Mouse (Mus musculus): ENCODE results near the gene Col28a1. TPM values are rescaled to one million over a fixed set of nuclear protein-coding genes. Genes with fewer than 3 reads are reported as not detected.

Col28a1 gene
- total RNA-seq, 2 experiments from 2014 or later: 1.0 to 1.1 TPM

DNA sequence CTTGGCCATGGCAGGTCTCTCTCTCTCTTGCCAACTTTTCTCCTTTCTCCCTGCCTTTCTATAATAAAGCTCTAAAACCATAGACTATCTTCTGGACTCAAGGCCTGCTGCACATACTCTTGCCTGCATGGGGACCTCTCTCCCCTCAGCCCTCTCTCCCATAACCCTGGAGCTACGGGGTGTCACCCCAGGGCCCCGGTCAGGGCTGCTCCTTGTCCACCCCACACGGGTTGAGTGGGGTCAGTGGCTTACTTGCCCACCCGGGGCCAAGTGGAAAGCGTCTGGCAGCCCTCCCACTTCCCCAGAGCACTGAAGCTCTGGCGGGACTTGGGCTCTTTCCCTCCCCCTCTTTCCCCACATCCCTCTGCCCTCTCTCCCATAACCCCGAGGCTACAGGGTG lies 62.3 kb downstream of the Col28a1 start:
- intact Hi-C loops (cut with DNase I): no loop called here
- DNase-seq (ENCODE audit: low spot score in 2 of 2): no peak

DNA sequence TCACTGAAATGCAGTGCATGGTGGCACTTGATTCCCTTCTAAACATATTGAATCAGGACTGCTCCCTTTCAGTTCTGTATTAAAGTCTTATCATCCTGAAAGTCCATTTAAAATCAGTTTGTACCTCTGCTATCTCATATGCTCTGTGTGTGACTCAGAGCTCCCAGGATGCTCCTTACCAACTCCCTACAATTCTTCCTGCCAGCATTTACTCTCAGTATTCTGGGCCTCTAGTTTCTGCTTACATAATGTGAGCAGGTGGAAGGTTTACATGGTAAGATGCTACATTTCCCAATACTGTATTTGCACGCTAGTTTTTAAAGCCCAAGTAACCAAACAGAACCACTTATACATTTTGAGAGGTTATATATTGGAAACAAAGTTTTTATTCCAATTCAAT lies 64.3 kb downstream of the Col28a1 start:
- peak in 1 of 2 experiments; percentile 7 for DNase-seq (ENCODE audit: low spot score in 2 of 2)
- intact Hi-C loops (cut with DNase I): no loop called here

DNA sequence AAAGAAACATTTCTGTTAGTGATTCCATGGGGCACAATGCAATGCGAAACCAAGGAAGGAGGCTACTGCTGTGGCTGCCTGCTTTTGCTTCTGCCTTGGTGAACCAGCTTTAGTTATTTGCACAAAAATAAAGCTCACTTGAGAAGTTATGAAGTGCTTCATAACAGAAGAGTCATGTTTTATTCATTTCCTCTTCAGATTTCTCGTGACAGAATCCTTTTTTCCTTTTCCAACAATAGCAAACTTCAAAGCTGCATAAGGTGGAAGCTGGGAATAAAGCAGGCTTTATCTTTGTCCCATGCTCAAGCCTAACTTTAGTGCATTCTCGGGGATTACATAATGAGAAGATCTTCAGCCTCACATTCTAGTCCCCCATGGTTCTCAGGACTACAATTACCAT lies 65.9 kb downstream of the Col28a1 start:
- intact Hi-C loops (cut with DNase I): no loop called here
- DNase-seq (ENCODE audit: low spot score in 2 of 2): peak in 1 of 2 experiments; percentile 39

DNA sequence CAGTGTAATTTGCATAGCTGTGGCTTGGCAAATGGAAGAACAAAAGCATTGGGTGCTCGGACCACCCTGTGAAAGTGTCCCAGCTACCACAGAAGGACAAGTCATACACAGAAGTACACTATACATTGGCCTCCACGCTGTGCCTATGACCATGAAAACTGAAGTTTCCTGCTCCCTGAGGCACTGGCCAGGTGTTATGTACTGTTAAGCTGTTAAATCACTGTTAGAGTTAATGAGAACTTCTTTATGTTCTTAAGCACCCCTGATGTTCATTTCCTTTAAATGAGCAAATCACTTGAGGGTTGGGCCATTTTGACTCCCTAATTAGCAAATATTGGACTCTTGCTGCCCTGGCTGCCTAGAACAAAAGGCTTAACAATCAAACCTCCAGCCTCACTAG lies 73.3 kb downstream of the Col28a1 start:
- intact Hi-C loops (cut with DNase I): no loop called here
- DNase-seq (ENCODE audit: low spot score in 2 of 2): no peak

DNA sequence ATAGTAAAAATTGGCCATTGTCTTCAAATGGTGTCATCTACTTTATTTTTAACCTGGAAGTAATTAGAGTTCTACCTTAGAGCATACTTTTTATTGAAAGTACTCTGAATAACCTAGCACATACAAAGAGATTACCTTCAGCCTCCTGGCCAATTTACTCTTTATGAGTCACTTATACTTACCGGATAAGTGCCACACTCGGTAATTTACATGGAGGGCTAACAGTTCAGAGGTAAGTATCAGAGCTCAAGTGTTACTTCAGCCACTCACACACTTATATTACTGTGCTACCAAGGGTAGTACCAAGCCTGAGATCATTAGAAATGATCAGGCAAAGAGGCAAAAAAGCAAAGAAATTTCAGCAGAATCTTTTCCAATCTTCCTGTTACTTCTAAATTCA lies 73.8 kb downstream of the Col28a1 start:
- DNase-seq (ENCODE audit: low spot score in 2 of 2): no peak
- intact Hi-C loops (cut with DNase I): no loop called here

DNA sequence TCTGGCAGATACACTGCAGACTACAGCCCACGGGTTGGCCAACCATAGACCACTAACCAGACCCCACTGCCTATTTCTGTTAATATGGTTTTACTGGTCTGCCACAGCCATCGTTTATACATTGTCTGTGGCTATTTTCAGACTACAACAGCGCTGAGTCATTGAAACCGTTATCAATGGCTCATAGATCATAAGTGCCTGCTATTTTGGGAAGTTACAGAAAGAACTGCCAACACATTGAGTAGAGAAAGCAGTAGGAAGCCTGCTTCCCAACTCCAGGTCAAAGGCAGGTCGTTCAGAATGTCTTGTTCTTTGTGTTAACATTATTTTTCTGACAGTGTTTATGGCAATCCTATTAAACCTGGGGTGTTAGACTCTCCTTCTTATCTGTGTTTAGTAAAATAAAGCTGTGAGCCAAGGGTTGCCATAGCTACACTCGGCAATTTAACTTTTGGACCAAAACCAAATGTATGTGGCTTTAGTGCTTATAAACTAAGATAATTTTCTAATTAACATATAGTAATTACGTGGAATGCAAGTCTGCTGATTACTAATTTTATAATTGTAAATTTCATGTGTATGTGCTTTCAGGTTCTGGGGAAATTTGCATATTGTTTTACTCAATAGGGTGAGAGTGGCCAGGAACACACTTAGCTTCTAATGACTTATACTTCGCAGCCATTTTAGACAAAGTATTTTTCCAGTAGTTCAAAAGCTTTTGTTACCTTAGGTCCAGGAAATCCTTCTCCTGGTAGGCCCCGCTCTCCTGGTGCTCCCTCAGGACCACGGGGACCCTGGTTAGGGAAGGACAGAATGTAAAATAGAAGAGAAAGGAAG lies 86.3 kb downstream of the Col28a1 start:
- no peak for DNase-seq (ENCODE audit: low spot score in 2 of 2)

DNA sequence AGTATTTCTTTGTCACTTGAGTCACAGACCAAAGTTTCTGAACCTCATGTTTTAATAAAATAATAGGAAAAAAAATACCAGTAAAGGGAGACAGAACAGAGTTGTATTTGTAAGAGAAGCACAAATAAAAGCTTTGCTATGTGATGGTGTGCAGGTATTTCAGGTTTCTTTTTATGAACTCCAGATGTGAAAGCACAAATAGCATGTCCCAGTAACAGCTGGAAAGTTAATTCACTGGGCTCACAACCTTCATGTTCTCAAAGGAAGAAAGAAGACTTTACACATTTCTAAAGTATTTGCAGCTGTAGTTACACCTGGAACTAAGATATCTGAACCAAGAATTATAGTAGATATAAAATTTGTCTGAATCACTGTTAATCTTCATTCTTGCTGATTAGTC lies 91.2 kb downstream of the Col28a1 start:
- no peak for DNase-seq (ENCODE audit: low spot score in 2 of 2)
- intact Hi-C loops (cut with DNase I): no loop called here

More for the DNA sequence above, 86.3 kb downstream of the Col28a1 start:
- intact Hi-C loops (cut with DNase I): no loop called here

DNA sequence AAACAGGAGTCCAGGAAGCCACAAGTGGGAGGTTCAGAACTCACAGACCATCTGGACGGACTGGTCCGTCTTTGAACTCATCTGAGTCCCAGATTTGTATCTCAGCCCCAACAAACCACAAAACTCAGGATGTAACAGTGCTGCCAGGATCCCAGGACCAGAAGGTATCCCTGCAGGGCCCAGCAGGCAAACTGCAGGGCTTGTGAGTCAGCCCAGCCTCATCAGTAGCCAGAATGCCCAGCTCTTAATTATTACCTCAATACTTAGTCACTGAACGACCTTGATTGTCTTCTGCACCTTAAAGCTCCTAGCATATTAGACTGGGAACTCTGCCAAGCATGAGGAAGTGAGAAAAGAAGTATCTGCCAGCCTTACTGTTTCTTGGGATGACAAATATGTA lies 96.6 kb downstream of the Col28a1 start:
- intact Hi-C loops (cut with DNase I): no loop called here

DNA sequence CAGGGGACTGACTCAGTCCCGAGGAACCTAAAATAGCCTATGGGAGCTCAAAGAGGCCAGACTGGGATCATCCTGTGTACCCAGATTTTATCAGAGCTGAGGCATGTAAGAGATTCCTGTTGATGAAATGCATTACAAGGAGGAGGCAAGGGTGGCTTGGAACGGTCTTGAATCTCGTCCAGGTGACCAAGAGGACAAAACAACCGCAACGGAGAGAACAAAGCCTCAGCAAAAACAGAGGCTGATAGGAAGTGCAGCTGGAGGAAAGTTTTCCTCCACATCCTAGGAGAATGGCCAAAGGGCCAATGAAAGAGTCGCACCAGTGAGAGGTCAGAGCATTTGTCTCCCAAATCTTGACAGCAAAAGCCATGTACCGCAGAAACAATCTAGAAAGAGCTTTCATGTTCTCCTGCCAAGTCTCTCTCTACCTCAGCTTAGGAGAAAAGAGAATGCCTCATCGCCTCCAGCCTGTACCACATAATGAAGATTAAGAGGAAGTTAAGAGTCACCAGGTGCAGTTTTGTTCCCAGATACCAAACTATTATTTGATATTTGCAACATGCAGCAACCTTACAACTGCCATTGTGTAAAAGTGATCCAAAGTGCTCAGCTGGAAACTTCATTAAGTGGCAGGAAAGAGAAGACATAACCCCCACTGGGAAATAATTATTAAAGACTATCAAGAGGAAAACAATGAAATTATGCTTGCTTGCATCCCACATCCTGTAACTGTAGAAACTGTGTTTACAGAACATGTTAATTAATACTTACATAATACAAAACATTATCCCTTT lies 98.1 kb downstream of the Col28a1 start:
- DNase-seq (ENCODE audit: low spot score in 2 of 2): no peak
- intact Hi-C loops (cut with DNase I): no loop called here

More for the DNA sequence above, 96.6 kb downstream of the Col28a1 start:
- DNase-seq (ENCODE audit: low spot score in 2 of 2): no peak

DNA sequence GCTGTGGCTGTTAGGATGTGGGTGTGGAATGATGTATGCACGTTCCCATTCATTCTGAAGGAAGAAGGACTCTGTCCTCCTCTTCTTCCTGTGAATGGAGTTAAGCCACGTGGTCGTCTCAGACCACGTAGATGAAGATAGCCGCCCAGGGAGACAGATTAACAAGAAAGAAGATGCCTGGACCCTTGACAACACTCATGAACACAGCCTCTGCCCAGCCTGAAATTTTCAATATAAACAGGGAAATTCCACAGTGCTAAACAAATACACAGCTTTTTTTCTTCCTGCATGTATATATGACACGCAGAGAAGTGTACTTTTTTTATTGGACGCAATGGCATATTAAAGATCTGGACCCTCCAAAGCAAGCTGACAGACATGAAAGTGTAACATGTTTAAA lies 98.9 kb downstream of the Col28a1 start:
- intact Hi-C loops (cut with DNase I): no loop called here

DNA sequence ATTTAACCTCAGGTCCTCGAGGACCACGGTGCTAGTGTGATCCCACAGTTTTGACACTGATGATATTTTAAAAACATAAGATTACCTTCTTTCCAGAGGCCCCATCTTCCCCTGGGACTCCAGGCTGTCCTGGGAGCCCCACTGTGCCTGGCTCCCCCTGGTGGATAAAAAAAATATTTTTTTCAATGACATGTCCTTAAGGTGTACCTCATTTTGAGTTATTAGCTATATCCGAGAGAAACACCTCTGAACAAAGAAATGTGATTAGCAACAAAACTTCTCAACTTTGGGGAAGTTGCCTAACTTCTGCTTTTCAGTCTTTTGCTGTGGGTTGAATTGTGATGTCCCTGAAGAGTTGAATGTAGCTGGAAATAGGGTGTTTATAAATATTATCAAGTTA lies 105.6 kb downstream of the Col28a1 start:
- peak; percentile 13 to 26 for DNase-seq (ENCODE audit: low spot score in 2 of 2)
- intact Hi-C loops (cut with DNase I): loop anchor here (1.0 kb wide), 1 partner anchor 354 kb away; no protein-coding TSS in a partner anchor

More for the DNA sequence above, 98.9 kb downstream of the Col28a1 start:
- no peak for DNase-seq (ENCODE audit: low spot score in 2 of 2)

DNA sequence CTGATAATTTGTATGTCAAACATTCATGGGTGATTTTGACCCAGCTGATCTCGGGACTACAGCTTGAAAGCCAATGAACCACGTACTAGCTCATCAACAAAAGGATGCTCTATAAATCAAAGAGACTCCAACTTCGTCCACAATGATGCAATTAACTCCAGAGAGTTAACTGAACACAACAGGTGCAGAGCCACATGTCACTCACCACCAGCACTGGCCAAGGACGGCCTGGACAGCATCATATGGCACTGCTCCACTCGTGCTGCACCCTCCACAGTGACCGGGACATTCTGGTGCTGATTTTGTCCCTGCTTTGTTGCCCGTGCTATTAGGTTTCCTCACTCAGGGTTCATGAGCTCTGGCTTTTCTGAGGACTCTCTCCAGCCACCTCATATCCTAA lies 107.6 kb downstream of the Col28a1 start:
- no peak for DNase-seq (ENCODE audit: low spot score in 2 of 2)
- intact Hi-C loops (cut with DNase I): no loop called here

DNA sequence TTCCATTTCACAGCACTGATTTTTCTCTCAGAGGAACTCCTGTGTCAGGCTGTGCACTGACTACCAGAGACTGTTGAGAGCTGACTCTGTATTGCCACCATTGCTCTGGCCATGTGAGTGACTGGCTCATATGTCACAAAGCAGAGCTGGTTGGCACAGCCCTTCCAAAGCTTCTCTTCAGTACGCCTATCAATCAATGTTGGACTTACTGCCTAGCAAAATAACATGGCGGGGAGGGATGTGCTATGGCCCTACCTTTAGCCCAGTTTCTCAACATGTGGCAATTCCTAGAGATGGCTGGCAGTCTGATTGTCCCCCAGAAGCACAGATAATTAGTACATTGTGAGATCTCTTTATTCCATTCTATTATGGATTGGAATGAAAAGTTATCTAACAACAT lies 109.2 kb downstream of the Col28a1 start:
- DNase-seq (ENCODE audit: low spot score in 2 of 2): no peak
- intact Hi-C loops (cut with DNase I): no loop called here

DNA sequence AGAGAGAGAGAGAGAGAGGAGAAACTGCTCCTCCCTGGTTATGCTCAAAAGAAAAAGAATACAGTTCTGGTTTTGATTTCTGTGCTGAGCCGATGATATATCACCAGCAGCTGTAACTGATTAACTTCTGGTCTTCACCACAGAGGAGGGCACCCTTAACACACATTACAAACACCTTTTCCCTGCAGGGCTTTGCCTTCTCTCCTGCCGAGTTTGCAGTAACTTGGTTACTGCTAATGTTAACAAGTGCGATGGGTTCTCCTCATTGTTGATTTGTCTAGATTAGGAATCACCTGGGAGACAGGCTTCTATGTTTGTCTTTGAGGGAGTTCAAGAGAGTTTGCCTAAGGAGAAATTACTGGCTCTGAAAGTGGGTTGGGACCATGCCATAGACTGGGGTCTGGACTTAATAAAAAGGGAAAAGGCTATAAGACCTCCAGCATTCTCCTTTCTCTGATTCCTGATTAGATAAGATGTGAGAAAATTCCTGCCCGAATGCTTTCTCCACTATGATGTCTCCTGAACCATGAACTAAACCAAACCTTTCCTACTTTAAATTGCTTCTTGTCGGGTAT lies 114.8 kb downstream of the Col28a1 start:
- intact Hi-C loops (cut with DNase I): no loop called here

DNA sequence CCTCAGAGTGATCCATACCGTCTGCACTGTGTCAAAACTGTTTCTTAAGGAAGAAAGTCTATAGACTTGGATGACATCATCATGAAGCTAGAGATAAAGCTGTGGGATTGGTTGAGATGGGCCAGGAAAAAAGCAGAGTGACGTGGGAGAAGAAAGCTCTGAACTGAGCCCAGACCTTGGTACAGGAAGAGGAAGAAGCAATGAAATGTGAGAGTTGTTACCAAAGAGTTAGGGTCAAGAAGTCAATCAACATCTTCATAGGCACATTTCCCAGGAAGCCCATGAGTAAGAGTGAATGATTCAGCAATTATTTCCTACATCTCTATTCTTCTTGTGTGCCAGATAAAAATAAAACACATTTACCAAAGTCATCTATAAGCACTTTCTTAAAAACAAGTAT lies 117.5 kb downstream of the Col28a1 start:
- intact Hi-C loops (cut with DNase I): no loop called here
- no peak for DNase-seq (ENCODE audit: low spot score in 2 of 2)

More for the DNA sequence above, 114.8 kb downstream of the Col28a1 start:
- no peak for DNase-seq (ENCODE audit: low spot score in 2 of 2)

DNA sequence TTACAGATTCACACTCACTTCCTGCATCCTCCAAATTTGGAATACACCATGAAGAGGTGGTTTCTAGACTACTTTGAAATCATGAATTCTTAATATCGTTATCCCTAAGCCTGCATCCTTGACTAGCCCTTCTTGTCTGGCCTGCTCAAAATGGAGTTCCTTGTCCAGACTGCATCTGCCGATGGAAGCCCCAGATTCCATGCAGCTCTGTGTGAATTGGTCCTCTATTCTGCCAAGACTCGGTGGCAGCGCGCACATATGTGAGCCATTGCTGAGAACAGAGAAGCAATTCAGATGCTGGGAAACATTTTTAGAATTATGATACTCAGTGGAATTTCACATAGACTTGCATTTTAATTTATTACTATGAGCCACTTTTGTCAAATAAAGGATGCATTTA lies 123.4 kb downstream of the Col28a1 start:
- peak; percentile 25 to 39 for DNase-seq (ENCODE audit: low spot score in 2 of 2)
- intact Hi-C loops (cut with DNase I): loop anchor here (5.0 kb wide), 1 partner anchor 118 kb away; no protein-coding TSS in a partner anchor

DNA sequence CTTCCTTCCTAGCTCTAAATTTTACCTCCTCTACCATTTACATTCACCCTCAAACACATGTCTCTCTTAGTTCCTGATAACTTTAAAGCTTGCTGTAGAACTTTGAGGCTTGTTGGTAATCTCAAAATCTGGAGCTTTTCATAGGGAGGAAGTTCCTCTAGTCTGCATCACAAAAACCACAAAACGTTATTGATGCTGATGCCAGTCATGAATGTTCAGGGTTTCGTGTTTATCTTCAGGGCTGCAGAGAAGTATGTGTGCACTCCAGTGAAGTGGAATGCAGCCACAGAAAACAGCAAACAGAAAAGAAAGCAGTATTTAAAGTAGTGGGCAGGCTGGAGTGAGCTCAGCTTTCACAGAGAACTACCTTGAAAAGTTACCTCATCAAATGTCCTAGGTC lies 124.0 kb downstream of the Col28a1 start:
- intact Hi-C loops (cut with DNase I): loop anchor here (5.0 kb wide), 1 partner anchor 119 kb away; no protein-coding TSS in a partner anchor
- DNase-seq (ENCODE audit: low spot score in 2 of 2): no peak

DNA sequence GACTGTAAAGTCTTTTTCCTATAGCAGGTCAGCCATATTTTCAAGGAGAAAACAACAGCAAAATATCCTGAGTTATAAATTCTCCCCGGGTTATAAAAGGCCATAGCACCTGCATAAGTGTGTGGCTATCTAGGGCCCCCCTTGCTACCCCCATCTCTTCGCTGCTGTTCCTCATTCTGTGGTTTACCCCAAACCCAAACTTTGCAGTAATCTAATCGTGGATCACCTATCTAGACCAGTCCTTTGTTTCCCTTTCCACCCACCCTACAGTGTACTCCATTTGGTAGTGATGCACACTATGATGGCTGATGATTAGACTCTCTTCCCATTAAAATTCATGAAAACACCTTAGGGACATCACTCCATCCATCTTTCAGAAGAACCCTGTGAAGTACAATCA lies 125.3 kb downstream of the Col28a1 start:
- intact Hi-C loops (cut with DNase I): loop anchor here (5.0 kb wide), 1 partner anchor 120 kb away; no protein-coding TSS in a partner anchor
- DNase-seq (ENCODE audit: low spot score in 2 of 2): no peak

DNA sequence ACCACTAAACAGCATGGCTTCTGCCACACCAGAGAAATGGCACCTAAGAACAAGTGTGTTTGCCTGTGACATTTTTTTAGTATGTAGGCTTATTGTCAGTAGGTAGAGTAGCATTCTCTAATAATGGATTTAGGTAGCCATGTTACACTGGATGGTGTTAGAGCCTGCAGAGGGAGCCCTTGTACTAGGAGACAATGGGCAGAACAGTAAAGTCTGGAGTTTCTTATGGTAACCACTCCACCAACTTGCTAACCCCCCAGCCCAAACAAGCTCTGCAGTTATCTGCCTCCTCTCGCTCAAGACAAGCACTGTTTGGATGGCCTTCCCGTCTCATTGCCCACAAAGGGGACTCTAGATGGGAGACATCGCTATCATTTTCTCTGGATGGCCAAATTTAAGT lies 126.2 kb downstream of the Col28a1 start:
- DNase-seq (ENCODE audit: low spot score in 2 of 2): peak; percentile 21 to 23
- intact Hi-C loops (cut with DNase I): loop anchor here (5.0 kb wide), 1 partner anchor 121 kb away; no protein-coding TSS in a partner anchor

DNA sequence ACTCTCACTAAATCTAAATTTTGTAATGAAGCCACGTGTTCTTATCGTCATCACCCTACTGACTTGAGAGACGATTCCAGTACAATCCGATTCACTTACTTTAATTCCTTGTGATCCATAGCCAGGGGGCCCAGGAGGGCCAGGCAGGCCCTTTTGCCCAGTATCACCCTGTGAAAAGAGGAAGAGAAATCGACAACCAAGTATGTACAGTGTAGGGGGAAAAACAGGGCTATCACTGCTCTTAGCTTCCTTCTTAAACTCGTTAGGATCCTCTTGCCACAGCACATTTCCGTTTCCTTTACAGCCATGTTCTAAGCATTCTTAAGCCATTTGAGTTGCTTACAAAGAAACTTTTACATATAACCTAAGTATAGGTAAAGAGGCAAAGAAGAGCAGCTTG lies 133.2 kb downstream of the Col28a1 start:
- intact Hi-C loops (cut with DNase I): no loop called here
- no peak for DNase-seq (ENCODE audit: low spot score in 2 of 2)

All from left cerebral cortex, postnatal 14 days (tissue).